Mouse (Mus musculus) kidney, adult 2 months (tissue): Measurements from ENCODE around the gene Arhgap4. TPM values are rescaled to one million over a fixed set of nuclear protein-coding genes. Genes with fewer than 3 reads are reported as not detected.

ENCODE experiments used
- DNase-seq: peaks from one replicate; pipeline ENCODE4 v3.0.0; 2021
- H3K27ac ChIP-seq: fragments of 200-500 bp; 2 replicates; pipeline ENCODE4 v1.5.1; 2012; ENCODE audit warnings: low read depth, low read length, control low read depth, inconsistent platforms; ENCODE audit not compliant: insufficient read depth
- H3K27me3 ChIP-seq: fragments of 200-500 bp; replicated peaks from 2 replicates; pipeline ENCODE4 v1.6.1; 2012; ENCODE audit warnings: mild to moderate bottlenecking, moderate library complexity, low read length, inconsistent platforms; ENCODE audit not compliant: control insufficient read depth, insufficient read depth
- H3K36me3 ChIP-seq: fragments of 200-500 bp; 2 replicates; pipeline ENCODE4 v1.6.1; 2012; ENCODE audit warnings: mild to moderate bottlenecking, moderate library complexity, low read length, inconsistent platforms; ENCODE audit not compliant: control insufficient read depth, insufficient read depth
- H3K4me1 ChIP-seq: fragments of 200-500 bp; 2 replicates; pipeline ENCODE4 v1.6.1; 2011; ENCODE audit warnings: low read length; ENCODE audit not compliant: control insufficient read depth, insufficient read depth
- H3K4me3 ChIP-seq: fragments of 200-500 bp; 2 replicates; pipeline ENCODE4 v1.5.1; 2011; ENCODE audit warnings: mild to moderate bottlenecking, low read depth, low read length, control low read depth; ENCODE audit not compliant: insufficient read depth
- CTCF ChIP-seq: fragments of 200-500 bp; conservative IDR thresholded peaks from 2 replicates; pipeline ENCODE4 v1.5.1; 2011; ENCODE audit warnings: low read depth, mild to moderate bottlenecking, control low read depth, low read length, moderate library complexity, mixed read lengths; ENCODE audit not compliant: insufficient read depth, insufficient read length
- POLR2A ChIP-seq: fragments of 200-500 bp; IDR thresholded peaks from one replicate; pipeline ENCODE4 v1.6.1; 2011; ENCODE audit warnings: low read depth, low read length, control low read depth
- WGBS: fragments of 180-500 bp; shearing (Covaris S2); methylation state at CpG from one replicate; pipeline ENCODE4 v1.1.7; 2018; 5-methylcytosine and 5-hydroxymethylcytosine counted together
- polyA plus RNA-seq: library from polyadenylated mRNA; depleted of rRNA; stranded (reverse); fragments of >200 nt; gene quantifications from 2 replicates; pipeline ENCODE4 v1.2.3, GENCODE M21; 2012

The Arhgap4 gene
- polyA plus RNA-seq, 1 experiment: 15.5 TPM

- 58% methylated on average over 2 of the region's 2 CpGs for WGBS
- no peak overlapping the region for H3K4me3 ChIP-seq
- H3K27me3 ChIP-seq: no peaks in the 10 kb centered on the region
- H3K27ac ChIP-seq: no peak overlapping the region
- H3K36me3 ChIP-seq: no peaks in the 10 kb centered on the region
- H3K4me1 ChIP-seq: no peaks in the 10 kb centered on the region
- no peak for DNase-seq
- TF ChIP-seq CTCF (no peak), POLR2A (no peak)
Observed at GRCm38 (mm10) chrX:73875881-73876280, 45.8 kb downstream of the Arhgap4 start.

GRCm38 (mm10) chrX:73871956-73872355, 49.7 kb downstream of the Arhgap4 start:
- Histone ChIP-seq H3K27ac (no peak overlapping the region), H3K4me3 (no peak overlapping the region), H3K36me3 (no peaks in the 10 kb centered on the region), H3K27me3 (no peaks in the 10 kb centered on the region), H3K4me1 (no peaks in the 10 kb centered on the region)
- TF ChIP-seq POLR2A (no peak), CTCF (no peak)
- no peak for DNase-seq
- 73% methylated on average over 1 of the region's 1 CpGs for WGBS

- Histone ChIP-seq H3K36me3 (no peaks in the 10 kb centered on the region), H3K27ac (no peak overlapping the region), H3K27me3 (no peaks in the 10 kb centered on the region), H3K4me3 (no peak overlapping the region), H3K4me1 (no peaks in the 10 kb centered on the region)
- TF ChIP-seq CTCF: no peak
- DNase-seq: no peak
Observed at GRCm38 (mm10) chrX:73871474-73871873, 50.2 kb downstream of the Arhgap4 start.

- Histone ChIP-seq H3K27ac (no peak overlapping the region), H3K4me1 (no peaks in the 10 kb centered on the region), H3K36me3 (no peaks in the 10 kb centered on the region), H3K4me3 (no peak overlapping the region), H3K27me3 (no peaks in the 10 kb centered on the region)
- TF ChIP-seq POLR2A (no peak), CTCF (no peak)
- DNase-seq: peak; percentile 5
- 11% methylated on average over 5 of the region's 5 CpGs for WGBS
Observed at GRCm38 (mm10) chrX:73869334-73869733, 52.3 kb downstream of the Arhgap4 start.

- Histone ChIP-seq H3K4me3 (no peak overlapping the region), H3K27ac (no peak overlapping the region), H3K4me1 (no peaks in the 10 kb centered on the region), H3K27me3 (no peaks in the 10 kb centered on the region), H3K36me3 (no peaks in the 10 kb centered on the region)
- TF ChIP-seq POLR2A (no peak), CTCF (no peak)
- no peak for DNase-seq
- 70% methylated on average over 1 of the region's 1 CpGs for WGBS
Observed at GRCm38 (mm10) chrX:73867852-73868251, 53.8 kb downstream of the Arhgap4 start.

- Histone ChIP-seq H3K27ac (no peak overlapping the region), H3K36me3 (no peaks in the 10 kb centered on the region), H3K4me3 (no peak overlapping the region), H3K27me3 (no peaks in the 10 kb centered on the region), H3K4me1 (no peaks in the 10 kb centered on the region)
- WGBS: 45% methylated on average over 3 of the region's 3 CpGs
- TF ChIP-seq CTCF: no peak
- TF ChIP-seq POLR2A: no peak
- no peak for DNase-seq
Observed at GRCm38 (mm10) chrX:73867256-73867655, 54.4 kb downstream of the Arhgap4 start.

GRCm38 (mm10) chrX:73864692-73865091, 57.0 kb downstream of the Arhgap4 start:
- H3K4me1 ChIP-seq: no peaks in the 10 kb centered on the region

GRCm38 (mm10) chrX:73855087-73855408, 66.6 kb downstream of the Arhgap4 start:
- Histone ChIP-seq H3K27ac (no peak overlapping the region), H3K4me1 (no peaks in the 10 kb centered on the region), H3K4me3 (no peak overlapping the region), H3K36me3 (no peaks in the 10 kb centered on the region), H3K27me3 (no peaks in the 10 kb centered on the region)
- TF ChIP-seq CTCF (no peak), POLR2A (no peak)
- DNase-seq: no peak
- 68% methylated on average over 3 of the region's 3 CpGs for WGBS

More at GRCm38 (mm10) chrX:73864692-73865091, 57.0 kb downstream of the Arhgap4 start:
- Histone ChIP-seq H3K27ac (no peak overlapping the region), H3K27me3 (no peaks in the 10 kb centered on the region), H3K4me3 (no peak overlapping the region), H3K36me3 (no peaks in the 10 kb centered on the region)
- no peak for TF ChIP-seq POLR2A
- WGBS: 58% methylated on average over 3 of the region's 3 CpGs
- DNase-seq: no peak
